Mouse (Mus musculus) forebrain, embryonic 10.5 days (tissue): ENCODE results near the gene Rbm47. TPM values are rescaled to one million over a fixed set of nuclear protein-coding genes. Genes with fewer than 3 reads are reported as not detected.
A peak's percentile ranks its signal among the peaks of the same experiment; 100 is the strongest.

Source experiments
- DNase-seq: peaks from one replicate; pipeline ENCODE4 v3.0.0-alpha.2; 2017; ENCODE audit warnings: low spot score; ENCODE audit errors: extremely low spot score
- H3K27ac ChIP-seq: fragments of 300-500 bp; sonication (generic); 2 replicates; pipeline ENCODE4 v1.5.1; 2016; ENCODE audit warnings: mild to moderate bottlenecking
- H3K27me3 ChIP-seq: fragments of 300-500 bp; sonication (generic); 2 replicates; pipeline ENCODE4 v1.6.1; 2016; ENCODE audit warnings: mild to moderate bottlenecking; ENCODE audit not compliant: poor library complexity, severe bottlenecking
- H3K36me3 ChIP-seq: fragments of 300-500 bp; sonication (generic); replicated peaks from 2 replicates; pipeline ENCODE4 v1.6.1; 2016; ENCODE audit warnings: mild to moderate bottlenecking, moderate library complexity
- H3K4me1 ChIP-seq: fragments of 300-500 bp; sonication (generic); 2 replicates; pipeline ENCODE4 v1.6.1; 2016
- H3K4me3 ChIP-seq: fragments of 300-500 bp; sonication (generic); 2 replicates; pipeline ENCODE4 v1.5.1; 2016; ENCODE audit warnings: mild to moderate bottlenecking, moderate library complexity
- H3K9me3 ChIP-seq: fragments of 300-500 bp; sonication (generic); 2 replicates; pipeline ENCODE4 v1.6.1; 2016; ENCODE audit warnings: mild to moderate bottlenecking, moderate library complexity
- whole genome bisulfite sequencing: fragments of 180-500 bp; shearing (Covaris S2); methylation state at CpG from one replicate; pipeline ENCODE4 v1.1.7; 2016; 5-methylcytosine and 5-hydroxymethylcytosine counted together
- polyA plus RNA-seq: library from polyadenylated mRNA; unstranded; fragments of >200 nt; fragmentation: Nextera tagmentation; extraction: Ambion mirVana; gene quantifications from 2 replicates; pipeline ENCODE4 v1.2.1, GENCODE M21; 2016

Rbm47 gene
- polyA plus RNA-seq, 1 experiment from 2014 or later: 3.4 TPM

DNA sequence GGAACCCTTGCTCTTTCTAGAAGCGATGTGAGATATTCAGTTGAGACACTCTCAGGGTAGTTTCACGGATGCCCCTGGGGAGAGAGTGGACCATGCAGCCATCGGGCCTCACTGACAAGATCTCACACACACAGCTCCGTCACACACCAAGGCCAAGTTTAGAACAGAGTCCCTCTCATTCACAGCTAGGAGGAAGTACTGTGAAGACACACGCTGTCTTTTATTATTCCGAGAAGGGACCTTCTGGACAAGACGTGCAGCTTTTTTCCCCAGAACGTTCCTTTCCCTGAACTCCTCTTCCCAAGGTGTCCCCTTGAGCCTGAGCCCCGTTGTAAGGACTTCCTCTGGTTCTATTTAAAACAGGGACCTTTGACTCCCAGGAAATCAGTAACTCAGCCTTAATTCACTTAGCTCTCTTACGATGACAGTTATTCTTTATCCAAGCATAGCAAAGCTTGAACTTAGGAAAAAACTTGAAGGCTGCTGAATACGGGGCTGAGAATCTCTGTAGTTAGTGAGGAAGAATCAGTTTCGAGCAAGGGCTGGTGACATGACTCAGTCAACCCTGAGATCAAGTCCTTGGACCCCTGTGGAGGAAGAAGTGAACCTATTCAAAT is 96.1 kb downstream of the Rbm47 start:
- Histone ChIP-seq H3K4me3 (no peak overlapping the region), H3K27ac (no peak overlapping the region), H3K9me3 (no peaks in the 10 kb centered on the region), H3K36me3 (no peaks in the 10 kb centered on the region), H3K4me1 (0 out of 2 replicates have a peak, but pooled peaks cover 6% of the 10 kb centered on the region), H3K27me3 (no peaks in the 10 kb centered on the region)
- DNase-seq: no peak
- 79% methylated on average over 12 of the region's 12 CpGs for WGBS

DNA sequence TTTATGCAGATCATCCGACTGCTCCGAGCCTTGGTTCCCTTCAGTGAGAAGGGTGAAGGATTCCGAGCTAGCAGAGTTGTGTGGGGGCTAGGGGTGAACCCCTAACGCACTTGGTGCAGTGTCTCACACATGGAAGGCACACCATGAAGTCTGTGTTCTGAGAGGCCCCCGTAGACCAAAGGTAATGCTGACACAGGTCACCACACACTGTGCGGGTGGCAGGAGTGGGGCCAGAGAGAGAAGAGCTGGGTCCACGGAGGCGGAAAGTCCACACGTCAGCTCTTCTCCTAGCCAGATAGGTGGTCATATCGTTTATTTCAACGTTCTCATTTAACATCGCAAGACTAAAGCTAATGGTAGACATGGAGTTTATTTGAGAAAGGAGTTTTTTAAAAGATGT is 97.0 kb downstream of the Rbm47 start:
- Histone ChIP-seq H3K27ac (no peak overlapping the region), H3K4me3 (no peak overlapping the region), H3K9me3 (no peaks in the 10 kb centered on the region), H3K4me1 (no peaks in the 10 kb centered on the region), H3K27me3 (no peaks in the 10 kb centered on the region), H3K36me3 (no peaks in the 10 kb centered on the region)
- 92% methylated on average over 12 of the region's 12 CpGs for WGBS
- no peak for DNase-seq

DNA sequence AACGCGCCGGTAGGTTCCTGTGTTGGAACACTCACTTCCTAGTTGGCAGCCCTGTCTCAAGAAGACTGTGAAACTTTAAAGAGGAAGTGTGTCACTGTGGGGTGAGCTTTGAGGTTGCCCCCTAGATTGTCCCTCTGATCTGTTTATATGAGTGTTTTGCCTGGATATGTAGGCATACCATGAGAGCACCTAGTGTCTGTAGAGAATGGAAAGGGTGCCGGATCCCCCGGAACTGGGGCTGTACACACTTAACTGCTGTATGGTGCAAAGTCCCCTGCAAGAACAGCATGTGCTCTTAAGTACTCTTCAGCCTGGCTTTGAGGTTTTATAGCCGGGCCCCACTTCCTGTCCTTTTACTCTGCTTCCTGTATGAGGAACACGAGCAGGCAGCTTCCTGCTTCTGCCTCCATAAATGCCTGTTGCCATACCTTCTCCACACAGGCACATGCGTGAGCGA is 97.9 kb downstream of the Rbm47 start:
- Histone ChIP-seq H3K4me3 (no peak overlapping the region), H3K27me3 (no peaks in the 10 kb centered on the region; the same call in 1 of the 2 replicates), H3K9me3 (no peaks in the 10 kb centered on the region), H3K4me1 (peaks cover 2% of the 10 kb centered on the region), H3K27ac (no peak overlapping the region), H3K36me3 (no peaks in the 10 kb centered on the region)
- DNase-seq: no peak
- 91% methylated on average over 9 of the region's 9 CpGs for WGBS

DNA sequence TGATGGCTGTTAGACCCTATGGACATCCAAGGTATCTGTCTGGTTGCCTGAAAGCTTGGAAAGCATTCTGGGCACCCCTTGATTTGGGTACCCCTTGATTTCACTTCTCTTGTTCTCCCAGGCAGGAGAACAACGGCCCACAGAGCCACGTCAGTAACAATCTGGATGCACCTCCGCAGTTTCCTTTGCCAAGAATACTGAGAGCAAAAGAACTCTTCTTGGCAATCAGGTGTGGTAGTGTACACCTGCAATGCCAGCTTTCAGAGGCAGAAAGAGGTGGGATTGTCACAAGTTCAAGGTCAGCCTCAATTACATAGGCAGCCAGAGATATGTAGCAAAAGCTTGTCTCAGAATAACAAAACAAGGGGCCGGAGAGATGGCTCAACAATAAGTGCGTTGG is 98.7 kb downstream of the Rbm47 start:
- Histone ChIP-seq H3K27me3 (peaks cover 5% of the 10 kb centered on the region; the same call in 1 of the 2 replicates), H3K27ac (no peak overlapping the region), H3K36me3 (no peaks in the 10 kb centered on the region), H3K9me3 (no peaks in the 10 kb centered on the region), H3K4me1 (peaks cover 10% of the 10 kb centered on the region), H3K4me3 (no peak overlapping the region)
- WGBS: 94% methylated on average over 5 of the region's 5 CpGs
- no peak for DNase-seq

DNA sequence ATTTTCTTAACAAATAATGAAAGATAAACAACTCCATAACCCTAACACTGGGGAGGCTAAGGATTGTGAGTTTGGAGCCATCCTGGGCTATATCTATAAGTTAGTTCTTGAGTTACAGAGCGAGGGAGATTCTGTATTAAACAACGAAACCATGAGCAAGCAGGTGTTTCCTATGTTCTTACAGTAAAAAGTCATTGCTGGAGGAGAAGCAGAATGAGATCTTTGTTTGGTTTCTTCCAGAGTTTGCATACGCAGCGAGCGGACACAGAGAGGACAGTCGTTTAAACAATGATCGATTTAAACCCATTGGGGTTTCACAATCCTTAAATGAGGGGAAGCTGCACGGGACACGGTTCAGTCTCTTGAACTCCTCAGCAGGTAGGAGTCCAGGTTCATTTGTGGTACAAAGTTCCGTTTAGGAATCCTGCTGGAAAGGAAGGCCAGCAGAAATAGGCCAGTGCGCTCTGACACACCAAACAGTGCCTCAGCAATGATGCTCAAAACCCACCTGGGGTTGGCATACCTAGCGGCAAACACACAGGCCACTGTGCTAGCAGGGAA is 99.2 kb downstream of the Rbm47 start:
- Histone ChIP-seq H3K36me3 (no peaks in the 10 kb centered on the region), H3K9me3 (no peaks in the 10 kb centered on the region), H3K4me1 (peaks cover 10% of the 10 kb centered on the region), H3K27me3 (peaks cover 8% of the 10 kb centered on the region; the same call in 1 of the 2 replicates), H3K27ac (no peak overlapping the region), H3K4me3 (no peak overlapping the region)
- WGBS: 90% methylated on average over 12 of the region's 12 CpGs
- no peak for DNase-seq

DNA sequence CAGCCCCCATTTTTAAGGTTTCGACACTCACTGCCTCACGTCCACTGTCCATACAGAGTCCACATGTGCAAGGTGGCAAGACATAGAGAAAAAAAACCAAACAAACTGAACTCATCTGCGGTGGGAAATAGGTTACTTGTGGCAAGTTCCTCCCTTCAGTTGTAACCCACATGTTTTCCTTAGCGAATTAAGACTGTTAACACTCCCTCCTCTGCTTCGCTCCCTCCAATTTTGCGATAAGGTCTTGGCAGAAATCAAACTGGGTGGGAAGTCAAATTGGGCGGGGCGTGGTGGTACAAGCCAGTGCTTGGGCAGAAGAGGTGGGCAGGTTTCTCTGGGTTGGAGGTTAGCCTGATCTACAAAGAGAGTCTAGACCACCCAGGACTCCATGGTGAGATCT is 101.2 kb downstream of the Rbm47 start:
- Histone ChIP-seq H3K27ac (no peak overlapping the region), H3K36me3 (no peaks in the 10 kb centered on the region), H3K4me1 (peaks cover 15% of the 10 kb centered on the region), H3K27me3 (peaks cover 19% of the 10 kb centered on the region), H3K4me3 (no peak overlapping the region), H3K9me3 (no peaks in the 10 kb centered on the region)
- 92% methylated on average over 8 of the region's 8 CpGs for WGBS
- DNase-seq: no peak

DNA sequence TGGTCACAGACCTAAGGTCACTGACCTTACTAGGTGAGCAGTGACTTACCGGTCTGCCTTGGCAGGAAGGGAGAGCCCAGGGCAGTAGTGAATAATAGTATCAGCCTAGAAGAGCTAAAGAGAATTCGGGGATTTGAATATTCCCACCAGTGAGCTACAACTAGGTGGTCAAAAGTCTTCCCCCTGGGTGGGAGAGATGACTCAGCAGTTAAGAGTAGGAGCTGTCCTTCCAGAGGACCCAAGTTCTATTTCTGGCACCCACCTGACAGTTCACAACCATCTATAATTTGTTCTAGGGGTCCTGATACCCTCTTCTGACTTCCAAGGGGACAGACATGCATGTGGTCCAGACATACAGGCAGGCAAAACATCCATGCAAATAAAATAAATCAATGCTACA is 102.6 kb downstream of the Rbm47 start:
- 72% methylated on average over 2 of the region's 2 CpGs for WGBS
- H3K4me3 ChIP-seq: no peak overlapping the region
- no peaks in the 10 kb centered on the region for H3K36me3 ChIP-seq
- no peak overlapping the region for H3K27ac ChIP-seq
- no peaks in the 10 kb centered on the region for H3K9me3 ChIP-seq
- no peak for DNase-seq
- H3K27me3 ChIP-seq: peaks cover 19% of the 10 kb centered on the region
- H3K4me1 ChIP-seq: peaks cover 15% of the 10 kb centered on the region

DNA sequence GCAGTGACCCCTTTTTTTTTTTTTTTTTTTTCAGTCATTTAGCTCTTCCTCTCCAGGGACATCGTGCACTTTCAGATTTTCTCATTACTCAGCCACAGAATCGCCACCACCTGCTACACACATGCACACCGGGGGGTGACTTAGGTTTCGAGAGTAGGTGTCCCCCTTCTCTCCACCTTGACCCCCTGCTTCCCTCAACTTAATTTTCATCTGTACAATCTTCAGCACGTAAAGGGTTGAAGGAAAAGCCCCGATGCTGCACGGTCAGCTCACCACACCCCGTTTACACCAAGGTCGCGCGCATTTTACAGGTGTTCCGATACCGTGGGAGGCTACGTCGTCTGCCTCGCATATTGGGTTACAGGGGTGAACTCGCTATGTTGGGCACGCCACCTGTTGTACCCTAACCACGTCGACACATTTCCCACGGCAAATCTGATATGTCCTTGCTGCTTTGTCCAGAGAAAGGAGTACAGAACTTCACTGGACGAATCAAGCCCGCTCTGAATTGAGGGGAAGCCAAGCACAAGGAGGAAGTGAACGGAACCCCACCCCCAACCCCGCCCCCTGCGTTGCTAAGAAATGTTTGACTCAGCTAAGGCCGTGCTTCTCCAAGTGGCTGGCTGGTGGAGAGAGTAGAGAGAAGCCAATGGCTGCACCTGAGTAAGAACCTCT is 103.3 kb downstream of the Rbm47 start:
- peak; percentile 36 for DNase-seq
- Histone ChIP-seq H3K4me3 (peak overlapping the region; percentile 57), H3K4me1 (peaks cover 15% of the 10 kb centered on the region), H3K27me3 (peaks cover 19% of the 10 kb centered on the region), H3K27ac (0 out of 2 replicates have a peak overlapping the region, but pooled peaks have one; percentile 9), H3K9me3 (no peaks in the 10 kb centered on the region), H3K36me3 (no peaks in the 10 kb centered on the region)
- 4% methylated on average over 27 of the region's 27 CpGs for WGBS

DNA sequence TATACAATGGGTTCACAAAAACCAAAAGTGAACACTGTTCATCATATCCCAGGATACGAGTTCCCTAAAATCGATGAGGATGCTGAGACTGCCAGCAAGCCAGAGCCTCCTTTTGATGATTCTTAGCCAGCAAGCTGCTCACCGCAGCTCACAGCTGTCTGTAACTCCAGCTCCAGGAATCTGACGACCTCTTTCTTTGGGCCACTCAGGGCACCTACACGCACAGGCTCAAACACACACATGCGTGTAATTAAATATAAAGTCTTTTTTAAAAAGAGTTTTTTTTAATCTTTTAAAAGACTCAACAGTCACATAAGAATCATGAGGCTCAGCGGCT is 103.8 kb downstream of the Rbm47 start:
- Histone ChIP-seq H3K27me3 (peaks cover 19% of the 10 kb centered on the region), H3K4me3 (peak overlapping the region; percentile 57), H3K36me3 (no peaks in the 10 kb centered on the region), H3K27ac (no peak overlapping the region), H3K9me3 (no peaks in the 10 kb centered on the region), H3K4me1 (peaks cover 15% of the 10 kb centered on the region)
- no peak for DNase-seq
- 51% methylated on average over 7 of the region's 7 CpGs for WGBS

DNA sequence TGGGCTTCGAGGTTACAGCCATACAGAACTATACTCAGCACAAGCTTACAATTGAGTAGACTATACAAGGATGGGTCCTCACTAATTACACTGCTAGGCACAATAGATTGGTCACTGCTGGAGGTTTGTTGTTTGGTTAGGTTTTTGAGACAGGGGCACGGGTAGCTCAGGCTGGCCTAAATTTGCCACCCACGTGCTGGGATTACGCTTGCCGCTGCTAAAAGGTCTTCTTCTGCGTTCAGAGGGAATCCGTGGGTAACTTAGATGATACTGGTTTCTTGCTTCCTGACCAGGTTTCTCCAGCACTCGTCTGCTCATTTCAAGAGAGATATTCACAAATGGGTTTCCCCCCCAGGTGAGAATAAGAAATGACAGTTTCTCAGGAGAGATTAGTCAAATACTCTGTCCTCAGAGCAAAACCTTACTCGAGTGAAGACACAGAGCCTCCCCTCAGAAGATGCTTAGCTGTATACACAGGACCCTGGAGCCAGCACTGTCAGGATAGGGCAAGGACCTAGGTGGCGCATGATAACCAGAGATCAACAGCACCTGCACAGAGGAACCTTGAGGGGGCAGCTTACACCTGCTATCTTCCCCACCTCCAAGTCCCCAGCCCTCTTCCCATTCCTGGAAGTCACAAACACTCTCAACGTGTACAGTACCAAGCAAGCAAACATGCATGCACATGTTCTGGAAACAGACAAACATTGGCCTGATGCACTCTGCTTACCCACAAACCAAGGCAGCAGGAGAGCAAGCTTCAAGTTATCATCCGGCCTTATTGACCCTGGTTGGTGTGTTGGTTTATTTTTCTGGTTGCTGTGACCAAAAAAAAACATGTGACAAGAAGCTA is 104.6 kb downstream of the Rbm47 start:
- WGBS: 82% methylated on average over 12 of the region's 12 CpGs
- no peak for DNase-seq

DNA sequence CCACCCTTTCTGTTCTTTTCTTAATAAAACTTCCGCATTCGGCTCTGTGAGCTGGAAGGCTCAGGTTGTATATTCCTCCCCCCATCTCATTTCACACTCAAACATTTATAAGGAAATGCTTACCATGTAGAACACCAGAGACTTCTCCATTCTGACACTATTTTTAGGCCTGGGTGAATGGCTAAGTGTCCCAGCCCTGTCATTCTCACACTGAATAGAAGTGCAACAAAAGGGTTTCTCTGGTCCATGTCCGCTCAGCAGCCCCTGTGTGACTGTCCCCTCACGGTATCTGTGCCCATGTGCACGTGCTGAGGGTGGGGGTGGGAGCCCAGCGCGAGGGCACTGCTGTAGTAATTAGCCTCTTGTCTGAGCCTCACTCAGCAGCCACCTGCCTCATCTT is 105.7 kb downstream of the Rbm47 start:
- Histone ChIP-seq H3K27me3 (peaks cover 19% of the 10 kb centered on the region), H3K4me1 (peaks cover 15% of the 10 kb centered on the region), H3K4me3 (no peak overlapping the region), H3K9me3 (no peaks in the 10 kb centered on the region), H3K27ac (no peak overlapping the region), H3K36me3 (no peaks in the 10 kb centered on the region)
- 64% methylated on average over 7 of the region's 7 CpGs for WGBS
- DNase-seq: no peak

More for the DNA sequence above, 104.6 kb downstream of the Rbm47 start:
- Histone ChIP-seq H3K9me3 (no peaks in the 10 kb centered on the region), H3K27ac (no peak overlapping the region), H3K4me3 (no peak overlapping the region), H3K36me3 (no peaks in the 10 kb centered on the region), H3K4me1 (peaks cover 15% of the 10 kb centered on the region), H3K27me3 (peaks cover 19% of the 10 kb centered on the region)

DNA sequence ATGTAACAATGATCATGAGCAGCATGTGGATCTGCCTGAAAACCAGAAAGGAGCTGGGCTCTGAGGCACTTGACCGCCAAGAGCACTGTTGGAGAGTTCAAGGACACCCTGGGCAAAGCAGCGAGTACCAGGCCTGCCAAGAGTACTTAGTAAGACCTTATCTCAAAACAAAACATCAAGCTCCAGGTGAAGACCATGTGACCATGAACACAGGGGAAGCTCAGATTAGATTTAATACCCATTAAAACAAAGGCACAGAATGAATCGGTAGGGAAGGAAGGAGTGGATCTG is 110.0 kb downstream of the Rbm47 start:
- WGBS: 81% methylated on average over 3 of the region's 3 CpGs
- Histone ChIP-seq H3K27ac (no peak overlapping the region), H3K9me3 (no peaks in the 10 kb centered on the region), H3K36me3 (no peaks in the 10 kb centered on the region), H3K4me1 (peaks cover 6% of the 10 kb centered on the region; the same call in 1 of the 2 replicates), H3K27me3 (peaks cover 3% of the 10 kb centered on the region), H3K4me3 (no peak overlapping the region)
- DNase-seq: no peak
